Mouse (Mus musculus) lung, embryonic 16.5 days (tissue): ENCODE measurements at regions not wholly inside any gene's neighbourhood (a gene's known extent, or its start where the extent isn't known, plus 50 kb on each side); places are given as distances from the start of the nearest gene placed in this dataset.

Source experiments
- ATAC-seq: fragments of 200-750 bp; cut with Nextera tagmentation; 2 replicates; pipeline ENCODE4 v1.8.0; 2017; ENCODE audit warnings: low read depth, mild to moderate bottlenecking, moderate library complexity
- H3K27ac ChIP-seq: fragments of 300-500 bp; sonication (generic); 2 replicates; pipeline ENCODE4 v1.5.1; 2014; ENCODE audit warnings: mild to moderate bottlenecking, control low read depth, low read length
- H3K27me3 ChIP-seq: fragments of 300-500 bp; sonication (generic); 2 replicates; pipeline ENCODE4 v1.6.1; 2014; ENCODE audit warnings: low read depth, low read length, mixed read lengths; ENCODE audit not compliant: control insufficient read depth, insufficient read depth
- H3K36me3 ChIP-seq: fragments of 300-500 bp; sonication (generic); 2 replicates; pipeline ENCODE4 v1.6.1; 2014; ENCODE audit warnings: low read length; ENCODE audit not compliant: control insufficient read depth, insufficient read depth
- H3K4me1 ChIP-seq: fragments of 300-500 bp; sonication (generic); replicated peaks from 2 replicates; pipeline ENCODE4 v1.6.1; 2014; ENCODE audit warnings: low read length, mixed read lengths; ENCODE audit not compliant: control insufficient read depth, insufficient read depth
- H3K4me2 ChIP-seq: fragments of 300-500 bp; sonication (generic); 2 replicates; pipeline ENCODE4 v1.6.1; 2014; ENCODE audit warnings: low read depth, low read length, control low read depth
- H3K4me3 ChIP-seq: fragments of 300-500 bp; sonication (generic); 2 replicates; pipeline ENCODE4 v1.5.1; 2014; ENCODE audit warnings: mild to moderate bottlenecking, low read length, control low read depth
- H3K9ac ChIP-seq: fragments of 300-500 bp; sonication (generic); 2 replicates; pipeline ENCODE4 v1.6.1; 2014; ENCODE audit warnings: low read length, control low read depth
- H3K9me3 ChIP-seq: fragments of 300-500 bp; sonication (generic); 2 replicates; pipeline ENCODE4 v1.6.1; 2016; ENCODE audit warnings: low read length; ENCODE audit not compliant: control insufficient read depth
- WGBS: fragments of 180-500 bp; shearing (Covaris S2); extraction: QIAGEN DNeasy Blood & Tissue Kit; methylation state at CpG from one replicate; pipeline ENCODE4 v1.1.7; 2014; 5-methylcytosine and 5-hydroxymethylcytosine counted together

GRCm38 (mm10) chr10:67661666-67662065, 112.9 kb upstream of the Ado start:
- no peak overlapping the region for H3K27ac ChIP-seq
- H3K4me3 ChIP-seq = no peak overlapping the region
- WGBS = 70% methylated on average over 4 of the region's 4 CpGs
- H3K9ac ChIP-seq = no peak overlapping the region
- no peaks in the 10 kb centered on the region for H3K4me1 ChIP-seq
- H3K27me3 ChIP-seq = no peaks in the 10 kb centered on the region
- no peaks in the 10 kb centered on the region for H3K36me3 ChIP-seq
- ATAC-seq = no peak
- no peaks in the 10 kb centered on the region for H3K9me3 ChIP-seq
- H3K4me2 ChIP-seq = no peak overlapping the region

DNA sequence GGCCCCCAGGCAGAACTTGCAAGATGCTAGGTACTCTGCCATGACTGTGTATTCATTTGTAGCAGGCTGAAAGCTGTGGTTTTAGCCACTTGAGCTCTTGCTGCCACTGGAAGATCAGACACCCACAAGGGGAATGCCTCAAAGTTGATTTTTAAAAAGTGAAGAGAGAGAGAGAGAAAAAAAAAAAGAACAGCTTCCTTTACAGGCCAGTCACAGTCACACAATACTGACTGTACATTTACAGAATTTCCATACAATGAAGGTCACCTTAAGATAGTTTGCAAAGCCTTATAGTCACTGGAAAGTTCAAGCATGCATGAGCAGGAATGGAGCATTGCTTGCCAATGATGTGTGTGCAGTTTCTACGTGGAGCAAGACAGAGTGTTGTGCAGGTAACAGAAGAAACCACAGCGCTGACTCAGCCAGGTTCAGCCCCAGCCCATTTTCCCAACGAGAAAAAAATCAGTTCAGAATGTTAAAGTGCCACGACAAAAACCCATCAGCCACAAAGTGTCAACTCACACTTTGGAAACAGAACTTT, 109.3 kb upstream of the Ado start:
- no peaks in the 10 kb centered on the region for H3K27me3 ChIP-seq
- no peaks in the 10 kb centered on the region for H3K9me3 ChIP-seq
- no peaks in the 10 kb centered on the region for H3K4me1 ChIP-seq
- H3K9ac ChIP-seq = no peak overlapping the region
- H3K27ac ChIP-seq = no peak overlapping the region
- no peaks in the 10 kb centered on the region for H3K36me3 ChIP-seq
- WGBS = 55% methylated on average over 4 of the region's 4 CpGs
- H3K4me3 ChIP-seq = no peak overlapping the region
- H3K4me2 ChIP-seq = no peak overlapping the region
- no peak for ATAC-seq

DNA sequence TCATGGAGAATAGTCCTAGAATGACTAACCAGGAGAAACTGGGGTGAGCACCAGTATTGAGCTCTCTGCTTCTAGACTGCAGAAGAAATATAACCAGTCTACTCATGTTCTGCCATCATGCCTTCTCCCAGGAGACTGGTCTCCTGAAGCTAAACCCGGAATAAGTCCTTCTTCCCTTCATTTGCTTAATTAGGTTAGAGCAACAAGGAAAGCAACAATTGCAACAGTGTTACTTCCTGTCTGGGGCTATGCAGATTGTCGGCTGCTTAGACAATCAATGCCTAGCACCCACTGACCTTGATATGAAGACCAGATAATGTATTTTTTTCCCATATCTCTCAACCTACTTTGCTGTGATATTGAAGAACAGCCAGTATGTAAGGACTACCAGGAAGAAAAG, 108.5 kb upstream of the Ado start:
- Histone ChIP-seq H3K9ac (no peak overlapping the region), H3K4me2 (no peak overlapping the region), H3K4me3 (no peak overlapping the region), H3K27ac (no peak overlapping the region), H3K4me1 (no peaks in the 10 kb centered on the region), H3K36me3 (no peaks in the 10 kb centered on the region), H3K27me3 (no peaks in the 10 kb centered on the region), H3K9me3 (no peaks in the 10 kb centered on the region)
- 47% methylated on average over 2 of the region's 2 CpGs for WGBS
- ATAC-seq = no peak

DNA sequence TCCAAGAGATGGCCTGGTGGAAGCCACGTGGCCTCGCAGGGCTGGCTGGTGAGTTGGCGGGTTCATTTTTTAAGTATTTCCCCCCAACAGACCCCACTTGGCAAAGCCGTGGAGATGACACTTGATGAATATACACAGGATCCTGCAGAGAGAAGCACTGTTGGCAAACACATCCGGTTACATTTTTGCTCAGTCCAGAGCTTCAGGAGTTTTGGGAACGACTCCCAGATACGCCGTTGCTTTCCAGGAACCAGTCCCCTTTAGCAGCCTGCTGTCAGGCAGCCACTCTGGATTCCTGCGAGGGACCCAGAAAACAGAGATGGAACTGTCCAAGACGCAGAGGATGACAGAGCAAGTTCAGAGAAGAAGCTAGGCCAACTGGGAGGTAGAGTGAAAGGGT, 105.8 kb upstream of the Ado start:
- no peaks in the 10 kb centered on the region for H3K36me3 ChIP-seq
- no peaks in the 10 kb centered on the region for H3K27me3 ChIP-seq
- no peaks in the 10 kb centered on the region for H3K4me1 ChIP-seq
- no peak overlapping the region for H3K9ac ChIP-seq
- no peak overlapping the region for H3K4me2 ChIP-seq
- H3K27ac ChIP-seq = no peak overlapping the region
- H3K4me3 ChIP-seq = no peak overlapping the region
- peak; percentile 65 for ATAC-seq
- no peaks in the 10 kb centered on the region for H3K9me3 ChIP-seq
- WGBS = 25% methylated on average over 10 of the region's 10 CpGs

DNA sequence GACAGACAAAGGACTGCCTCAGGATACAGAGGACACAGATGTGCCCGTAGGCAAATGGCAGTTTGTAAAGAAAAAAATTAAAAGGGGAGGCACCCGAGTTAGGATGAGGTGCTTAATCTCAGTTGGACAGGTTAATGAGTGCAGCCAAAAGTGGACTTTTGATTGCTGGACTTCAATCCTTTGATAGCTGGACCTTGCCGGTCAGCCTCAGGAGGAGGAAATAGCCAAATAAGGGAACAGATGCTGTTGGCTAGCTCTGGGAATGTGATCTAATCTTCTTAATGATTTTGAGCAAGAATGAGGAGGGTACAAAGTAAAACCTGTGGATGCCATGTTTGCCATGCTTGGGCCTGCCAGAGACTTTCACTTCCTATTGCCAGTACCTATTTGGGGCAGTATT, 103.5 kb upstream of the Ado start:
- 74% methylated on average over 3 of the region's 3 CpGs for WGBS
- Histone ChIP-seq H3K36me3 (no peaks in the 10 kb centered on the region), H3K27me3 (no peaks in the 10 kb centered on the region), H3K4me2 (no peak overlapping the region), H3K4me3 (no peak overlapping the region), H3K9ac (no peak overlapping the region), H3K27ac (no peak overlapping the region), H3K4me1 (peaks cover 7% of the 10 kb centered on the region), H3K9me3 (no peaks in the 10 kb centered on the region)
- ATAC-seq = no peak

- no peak overlapping the region for H3K4me2 ChIP-seq
- no peak overlapping the region for H3K27ac ChIP-seq
- H3K4me3 ChIP-seq = no peak overlapping the region
- H3K27me3 ChIP-seq = no peaks in the 10 kb centered on the region
- H3K9me3 ChIP-seq = no peaks in the 10 kb centered on the region
- H3K36me3 ChIP-seq = no peaks in the 10 kb centered on the region
- WGBS = 83% methylated on average over 2 of the region's 2 CpGs
- H3K9ac ChIP-seq = no peak overlapping the region
- no peak for ATAC-seq
- H3K4me1 ChIP-seq = peaks cover 12% of the 10 kb centered on the region
Observed at GRCm38 (mm10) chr10:67651386-67651785, 102.6 kb upstream of the Ado start.

DNA sequence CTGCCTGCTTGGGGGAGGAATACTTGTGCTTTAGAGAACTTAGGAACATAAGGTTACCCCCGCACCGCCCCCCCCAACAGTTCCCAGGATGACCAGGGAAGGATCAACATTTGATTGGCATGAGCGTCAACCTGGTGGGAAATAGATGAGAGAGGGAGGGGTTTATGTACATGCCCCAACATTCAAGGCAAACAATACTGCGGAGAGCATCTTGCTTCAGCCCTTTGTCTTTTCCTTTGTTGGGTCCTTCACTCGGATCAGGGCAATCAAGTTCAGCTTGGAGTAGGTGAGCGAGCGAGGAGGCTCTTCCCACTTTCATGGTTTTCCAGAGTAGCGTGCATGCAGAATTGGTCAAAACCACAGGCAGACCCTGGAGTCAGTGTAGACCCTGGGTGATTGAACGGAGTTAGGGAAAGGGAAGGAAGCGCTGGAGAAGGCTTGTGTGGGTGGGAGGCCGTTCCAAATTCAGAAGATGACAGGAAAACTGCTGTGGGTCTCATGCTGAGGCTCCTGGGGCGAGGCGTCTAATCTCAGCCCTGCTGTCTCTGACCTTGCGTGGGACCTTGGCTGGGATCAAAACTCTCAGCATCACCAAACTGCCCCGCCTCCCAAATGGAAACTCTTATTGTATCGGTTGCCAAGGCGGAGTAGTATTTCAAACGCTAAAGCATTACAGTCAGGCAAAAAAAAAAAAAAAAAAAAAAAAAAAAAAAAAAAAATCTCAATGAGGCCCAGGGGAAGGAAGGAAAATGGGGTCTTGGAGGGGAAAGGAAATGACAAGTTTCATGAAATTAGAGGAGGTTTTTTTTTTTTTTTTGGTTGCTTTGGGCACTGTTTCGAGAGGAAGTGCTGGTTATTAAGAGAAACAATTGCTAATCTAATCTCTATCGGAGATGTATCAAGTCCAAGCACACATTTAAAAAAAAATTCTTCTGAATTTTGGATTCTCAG, 99.3 kb upstream of the Ado start:
- H3K4me2 ChIP-seq = peak overlapping the region; percentile 42
- H3K27me3 ChIP-seq = no peaks in the 10 kb centered on the region
- peaks cover 18% of the 10 kb centered on the region for H3K4me1 ChIP-seq
- no peaks in the 10 kb centered on the region for H3K9me3 ChIP-seq
- no peaks in the 10 kb centered on the region for H3K36me3 ChIP-seq
- 16% methylated on average over 20 of the region's 20 CpGs for WGBS
- peak overlapping the region; percentile 18; the same call in 1 of the 2 replicates for H3K27ac ChIP-seq
- no peak overlapping the region for H3K9ac ChIP-seq
- ATAC-seq = peak; percentile 71
- peak overlapping the region; percentile 28 for H3K4me3 ChIP-seq

- H3K27ac ChIP-seq = no peak overlapping the region
- no peaks in the 10 kb centered on the region for H3K9me3 ChIP-seq
- H3K4me2 ChIP-seq = peak overlapping the region; percentile 42
- H3K4me1 ChIP-seq = peaks cover 18% of the 10 kb centered on the region
- no peak for ATAC-seq
- no peaks in the 10 kb centered on the region for H3K36me3 ChIP-seq
- 0 out of 2 replicates have a peak overlapping the region, but pooled peaks have one; percentile 28 for H3K9ac ChIP-seq
- peak overlapping the region; percentile 28 for H3K4me3 ChIP-seq
- 25% methylated on average over 14 of the region's 14 CpGs for WGBS
- H3K27me3 ChIP-seq = no peaks in the 10 kb centered on the region
Observed at GRCm38 (mm10) chr10:67646659-67647559, 98.2 kb upstream of the Ado start.

- no peak overlapping the region for H3K9ac ChIP-seq
- WGBS = 16% methylated on average over 3 of the region's 3 CpGs
- peak; percentile 58; the same call in 1 of the 2 replicates for ATAC-seq
- no peak overlapping the region for H3K4me3 ChIP-seq
- no peak overlapping the region for H3K4me2 ChIP-seq
- H3K27me3 ChIP-seq = no peaks in the 10 kb centered on the region
- H3K9me3 ChIP-seq = no peaks in the 10 kb centered on the region
- H3K36me3 ChIP-seq = no peaks in the 10 kb centered on the region
- H3K27ac ChIP-seq = no peak overlapping the region
- peaks cover 18% of the 10 kb centered on the region for H3K4me1 ChIP-seq
Observed at GRCm38 (mm10) chr10:67645821-67646220, 97.1 kb upstream of the Ado start.
